Mouse (Mus musculus): ENCODE results near the gene Dnah9.

Dnah9 gene

DNA sequence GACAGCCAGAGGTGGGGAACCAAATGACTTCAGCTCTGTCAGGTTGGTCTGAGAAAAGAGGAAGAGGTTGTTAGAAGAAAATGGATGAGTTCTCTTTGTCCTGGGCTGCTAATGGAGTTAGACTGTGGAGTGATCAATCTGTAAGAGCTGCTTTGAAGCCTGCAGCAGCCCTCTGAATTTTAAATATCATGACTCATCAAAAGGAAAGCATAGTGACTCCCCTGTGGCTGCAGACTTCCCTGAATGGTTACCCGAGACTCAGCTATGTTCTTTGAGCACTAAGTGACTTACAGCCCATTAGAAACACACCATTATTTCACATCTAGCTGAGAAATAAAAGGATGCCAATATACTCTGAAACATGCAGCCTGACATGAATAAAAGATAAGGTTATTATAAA is 240.4 kb downstream of the Dnah9 start:
- DNase-seq (ENCODE audit: low read depth, low spot score), result no peak

DNA sequence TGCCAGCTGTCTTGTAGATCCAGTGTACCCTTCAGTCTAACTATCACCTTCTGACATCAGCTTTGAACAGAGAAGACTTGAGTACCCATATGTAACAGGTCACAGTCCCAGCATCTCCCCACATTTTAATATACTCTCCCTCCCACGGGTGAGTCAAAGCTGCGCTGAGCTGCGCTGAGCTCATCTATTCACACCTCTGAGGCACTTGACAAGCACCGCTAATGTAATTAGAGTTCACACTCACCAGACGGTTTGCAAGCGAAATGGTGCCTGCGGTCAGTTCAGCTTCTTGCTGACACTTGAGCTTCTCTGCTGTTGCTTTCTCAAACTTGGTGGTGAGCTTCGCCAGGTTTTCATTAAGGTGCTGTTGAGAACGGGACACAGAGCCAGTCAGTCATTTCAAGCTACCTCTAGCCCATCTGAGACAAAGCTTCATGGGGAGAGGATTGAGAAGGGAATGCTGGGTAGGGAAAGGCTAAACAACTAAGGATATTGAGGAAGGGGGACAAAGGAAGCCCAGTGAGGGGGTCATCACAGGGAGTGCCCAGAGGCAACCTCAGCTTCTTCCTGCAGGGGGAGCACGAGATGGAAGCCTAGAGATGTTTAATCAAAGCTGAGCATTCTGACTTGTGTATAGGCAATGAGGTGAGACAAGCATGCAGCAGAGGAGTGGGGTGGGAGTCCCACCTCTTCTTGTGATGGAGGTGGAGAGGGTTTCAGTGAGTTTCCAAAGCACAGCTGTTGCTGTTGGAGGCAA is 249.7 kb downstream of the Dnah9 start:
- no peak for DNase-seq (ENCODE audit: low read depth, low spot score)

DNA sequence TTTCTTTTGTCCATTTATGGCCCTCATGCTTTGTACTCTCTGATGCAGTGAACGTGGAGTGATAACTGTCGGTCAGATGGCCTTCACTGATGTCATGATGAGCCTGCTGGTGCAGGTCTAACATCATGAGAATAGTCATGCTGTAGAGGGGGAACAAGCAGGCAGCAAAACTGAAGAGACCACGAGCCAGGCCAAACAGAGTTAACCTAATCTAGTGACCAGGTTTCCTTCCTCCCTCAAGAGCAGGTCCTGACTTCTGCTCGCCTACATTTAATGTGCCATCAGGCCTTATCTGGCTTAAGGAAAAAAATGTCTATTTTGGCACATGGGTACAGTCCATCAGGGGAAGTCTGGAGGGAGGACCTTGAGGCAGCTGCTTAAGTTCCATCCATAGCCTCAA is 259.2 kb downstream of the Dnah9 start:
- DNase-seq (ENCODE audit: low read depth, low spot score), result no peak

DNA sequence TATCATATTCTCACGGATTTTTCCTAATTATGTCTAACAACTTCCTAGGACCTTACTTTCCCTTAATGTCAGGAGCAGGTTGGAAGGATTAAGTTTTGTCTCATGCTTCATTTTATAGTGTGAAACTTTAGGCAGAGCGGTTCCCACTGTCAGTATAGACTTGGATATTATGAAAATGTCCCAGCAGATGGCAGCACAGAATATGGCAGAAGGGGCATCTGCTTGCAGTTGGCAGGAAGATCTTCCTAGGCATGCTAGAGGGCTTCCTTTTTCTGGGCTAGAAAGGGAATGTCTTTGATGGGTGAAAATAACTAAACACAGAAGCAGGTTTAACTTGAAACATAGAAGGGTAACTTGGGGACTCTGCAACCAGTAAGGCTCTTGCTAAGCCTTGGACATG is 262.9 kb downstream of the Dnah9 start:
- DNase-seq (ENCODE audit: low read depth, low spot score), result no peak

DNA sequence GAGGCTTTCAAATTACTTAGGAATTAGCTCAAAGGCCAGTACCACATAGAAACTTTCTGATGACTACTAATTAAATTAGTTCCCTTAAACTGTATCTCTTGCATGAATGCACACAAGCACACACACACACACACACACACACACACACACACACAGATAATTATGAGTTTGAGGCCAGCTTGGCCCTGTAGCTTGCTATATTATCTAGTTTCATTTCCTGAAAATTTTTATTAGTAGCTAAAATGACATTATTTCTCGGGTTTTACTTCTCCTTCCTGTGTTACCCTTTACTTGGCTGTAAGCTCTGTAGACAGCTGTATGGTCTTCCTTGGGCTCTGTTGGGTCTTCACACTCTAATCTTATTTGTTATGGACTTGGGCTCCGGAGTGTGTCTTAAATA is 264.4 kb downstream of the Dnah9 start:
- no peak for DNase-seq (ENCODE audit: low read depth, low spot score)

DNA sequence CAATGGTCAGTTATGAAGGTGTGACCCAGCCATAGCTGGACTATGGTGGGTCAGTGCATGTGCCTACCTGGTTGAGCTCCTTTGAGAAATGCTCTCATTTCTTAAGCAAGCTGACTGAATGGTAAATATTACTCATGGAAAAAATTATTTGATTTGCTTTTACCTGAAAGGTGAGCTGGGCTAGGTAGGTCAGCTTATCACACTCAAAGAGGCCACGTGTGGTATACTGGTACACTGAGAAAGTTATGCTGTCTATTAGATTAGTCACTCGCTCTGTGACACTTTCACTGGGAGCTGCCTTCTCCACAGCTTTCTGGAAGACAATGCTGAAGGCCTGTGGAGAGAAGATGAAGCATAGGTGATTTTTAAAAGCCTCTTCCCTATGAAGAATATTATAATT is 286.9 kb downstream of the Dnah9 start:
- DNase-seq (ENCODE audit: low read depth, low spot score), result no peak

DNA sequence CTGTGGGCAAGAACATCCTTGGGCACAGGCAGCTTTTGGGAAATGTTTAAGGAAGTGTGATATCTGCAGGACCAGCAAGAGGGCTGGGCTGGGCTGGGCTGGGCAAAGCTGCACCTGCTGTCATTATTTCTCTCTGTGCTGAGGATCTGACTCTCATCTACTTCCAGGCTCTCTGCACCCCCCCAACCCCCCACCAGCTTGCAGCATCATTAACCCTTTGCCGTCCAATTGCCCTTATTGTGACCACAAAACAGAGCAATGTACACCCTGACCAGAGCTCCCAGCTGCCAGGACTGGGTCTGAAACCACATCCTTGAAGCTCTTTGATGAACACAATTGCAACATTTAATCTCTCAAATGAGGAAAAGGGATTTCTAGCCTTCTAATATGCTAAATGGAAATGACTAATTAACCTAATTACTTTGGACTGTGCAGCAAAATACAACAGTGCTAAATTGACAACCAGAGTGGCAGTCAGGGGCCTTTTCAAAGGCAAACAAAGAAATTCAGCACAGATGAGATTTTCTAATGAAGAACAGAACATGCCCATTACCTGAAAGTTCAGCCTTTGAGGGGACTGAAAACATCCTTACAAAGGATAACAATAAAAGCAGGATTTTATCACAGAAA is 291.1 kb downstream of the Dnah9 start:
- DNase-seq (ENCODE audit: low read depth, low spot score), result no peak

DNA sequence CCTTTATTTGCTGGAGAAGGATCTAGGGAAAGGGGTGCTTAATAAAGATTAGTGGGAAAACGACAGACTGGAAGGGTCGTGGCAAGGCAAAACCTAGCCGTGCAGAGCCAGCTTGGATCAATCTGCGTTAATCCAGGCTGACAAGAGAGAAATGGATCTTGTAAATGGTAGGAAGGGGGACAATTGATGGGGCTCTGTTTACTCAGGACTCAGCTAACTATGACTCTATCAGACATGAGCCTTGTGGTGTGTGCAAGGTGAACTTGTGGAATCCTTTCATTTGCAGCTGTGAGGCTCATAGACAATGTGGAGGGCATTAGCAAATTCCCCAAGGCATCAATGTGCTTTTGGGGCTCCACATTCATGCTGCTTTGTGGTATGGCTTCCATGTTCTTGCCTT is 306.9 kb downstream of the Dnah9 start:
- DNase-seq (ENCODE audit: low read depth, low spot score), result no peak

DNA sequence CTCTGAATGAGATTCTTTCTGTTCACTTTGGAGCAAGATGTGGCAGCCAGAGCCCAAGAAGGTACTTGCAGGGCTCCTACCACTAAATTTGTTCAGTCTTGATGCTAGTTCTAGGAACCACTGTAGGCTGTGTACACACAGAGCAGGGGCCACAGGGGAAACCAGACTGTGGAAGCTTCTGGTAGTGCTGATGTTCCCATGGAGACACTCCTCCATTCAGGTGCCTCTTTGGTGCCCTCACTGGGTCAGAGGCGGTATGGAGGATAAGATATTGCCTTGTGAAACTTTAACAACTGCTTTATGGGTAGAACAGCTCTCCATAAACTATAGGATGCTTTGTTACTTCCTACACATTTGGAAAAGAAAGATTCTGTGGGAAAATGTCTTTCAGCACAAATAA is 316.3 kb downstream of the Dnah9 start:
- peak; percentile 7 for DNase-seq (ENCODE audit: low read depth, low spot score)

DNA sequence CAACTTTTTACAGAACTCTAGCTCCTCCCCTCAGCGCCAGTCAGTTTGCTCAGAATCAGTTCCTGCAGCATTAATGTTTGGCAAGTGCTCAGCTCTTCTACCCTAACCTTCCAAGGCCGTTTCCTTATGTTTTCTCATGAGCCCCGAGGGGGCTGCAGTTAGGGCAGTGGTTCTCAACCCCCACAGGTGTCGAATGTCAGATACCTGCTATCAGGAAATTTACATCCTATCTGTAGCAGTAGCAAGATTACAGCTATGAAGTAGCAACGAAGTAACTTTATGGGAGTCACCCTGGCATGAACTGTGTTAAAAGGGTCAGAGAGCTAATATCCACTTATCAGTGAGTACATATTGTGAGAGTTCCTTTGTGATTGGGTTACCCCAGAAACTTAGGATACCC is 321.9 kb downstream of the Dnah9 start:
- no peak for DNase-seq (ENCODE audit: low read depth, low spot score)

DNA sequence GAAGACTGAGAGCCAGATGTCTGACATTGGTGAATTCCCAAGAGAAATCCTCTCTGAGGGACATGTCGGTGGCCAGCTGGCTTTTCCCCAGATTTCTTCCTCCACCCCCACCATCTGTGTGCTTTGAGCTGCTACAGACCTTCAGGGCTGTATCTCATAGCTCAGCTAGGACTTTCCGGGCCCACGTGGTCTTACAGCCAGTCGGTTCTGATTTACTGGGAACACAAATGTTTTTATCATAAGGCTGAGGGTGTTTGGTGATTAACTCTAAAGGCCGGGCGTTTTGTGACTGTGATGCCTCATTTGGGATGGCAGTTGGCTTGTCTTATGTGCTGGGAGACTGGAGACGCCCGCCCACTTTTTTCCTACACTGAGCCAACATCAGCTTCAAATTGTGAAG is 329.4 kb downstream of the Dnah9 start:
- DNase-seq (ENCODE audit: low read depth, low spot score), result no peak

DNA sequence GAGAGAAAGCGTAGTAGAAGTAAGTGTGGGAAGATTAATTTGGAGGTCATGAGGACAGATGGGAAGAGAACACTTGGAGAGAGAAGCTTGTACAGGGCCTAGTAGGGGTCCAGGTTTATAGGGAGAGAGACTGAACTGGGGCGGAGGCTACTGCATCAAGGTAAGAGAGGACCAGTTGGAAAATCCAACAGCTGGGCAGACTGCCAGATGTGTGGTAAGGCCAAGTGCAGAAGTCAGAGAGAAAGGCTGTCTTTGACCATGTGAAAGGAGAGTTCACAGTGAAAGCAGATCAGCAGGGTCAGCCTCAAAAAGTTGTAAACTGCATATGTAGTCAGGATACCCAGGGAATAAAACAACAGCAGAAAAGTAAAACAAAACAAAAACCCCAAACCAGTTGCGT is 343.8 kb downstream of the Dnah9 start:
- DNase-seq (ENCODE audit: low read depth, low spot score), result no peak

DNA sequence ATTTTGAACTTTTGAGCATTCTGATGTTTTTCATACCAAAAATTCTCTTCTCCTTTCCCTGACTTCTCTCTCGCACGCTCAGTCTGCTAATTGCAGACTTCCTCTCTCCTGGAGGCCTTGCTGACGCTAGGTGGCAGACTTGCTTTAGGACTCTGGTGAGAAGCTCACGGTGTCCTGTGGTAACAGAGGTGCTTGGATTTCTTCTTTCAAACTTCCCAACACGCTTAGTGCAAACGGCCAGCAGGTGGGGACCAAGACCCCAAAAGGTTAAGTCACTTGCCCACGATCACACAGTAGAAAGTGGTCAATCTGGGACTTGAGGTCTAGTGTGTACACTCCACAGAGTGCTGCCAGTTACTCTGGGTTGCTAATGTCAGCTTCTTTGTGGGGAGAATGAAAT is 347.5 kb downstream of the Dnah9 start:
- peak; percentile 20 for DNase-seq (ENCODE audit: low read depth, low spot score)

DNA sequence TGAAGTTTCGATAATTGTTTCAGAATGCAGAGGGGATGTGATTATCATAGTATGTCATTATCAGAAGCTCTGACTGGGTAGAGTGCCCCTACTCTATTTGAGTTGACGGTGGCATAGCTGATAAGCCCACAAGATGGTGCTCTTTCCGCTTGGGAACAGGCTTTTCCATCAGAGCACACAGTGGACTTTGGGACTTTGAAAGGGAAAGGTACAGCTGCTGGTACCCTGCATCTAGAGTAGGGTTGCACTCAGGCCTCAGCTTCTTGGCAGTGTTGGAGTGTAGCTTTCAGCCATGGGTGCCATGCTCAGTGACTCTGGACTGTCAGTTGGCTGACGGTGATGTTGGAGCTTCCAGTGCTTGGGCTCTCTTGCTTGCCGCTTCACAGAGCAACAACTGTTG is 348.1 kb downstream of the Dnah9 start:
- no peak for DNase-seq (ENCODE audit: low read depth, low spot score)

DNA sequence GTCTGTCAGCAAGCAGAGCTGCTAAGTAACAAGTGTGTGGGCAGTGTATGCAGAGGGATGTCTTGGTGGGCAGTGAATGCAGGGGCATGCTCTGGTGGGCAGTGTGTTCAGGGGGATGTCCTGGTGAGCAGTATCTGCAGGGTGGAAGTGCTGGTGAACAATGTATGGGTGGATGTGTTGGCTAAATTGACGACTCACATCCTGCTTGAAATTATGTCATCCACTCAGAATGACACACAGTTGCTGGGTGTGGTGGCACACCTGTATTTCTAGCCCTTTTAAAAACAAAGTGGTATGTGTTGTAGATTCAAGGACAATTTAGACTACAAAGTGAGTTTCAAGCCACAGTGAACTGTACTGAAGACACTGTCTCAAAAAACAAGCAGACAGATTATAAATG is 350.2 kb downstream of the Dnah9 start:
- no peak for DNase-seq (ENCODE audit: low read depth, low spot score)

DNA sequence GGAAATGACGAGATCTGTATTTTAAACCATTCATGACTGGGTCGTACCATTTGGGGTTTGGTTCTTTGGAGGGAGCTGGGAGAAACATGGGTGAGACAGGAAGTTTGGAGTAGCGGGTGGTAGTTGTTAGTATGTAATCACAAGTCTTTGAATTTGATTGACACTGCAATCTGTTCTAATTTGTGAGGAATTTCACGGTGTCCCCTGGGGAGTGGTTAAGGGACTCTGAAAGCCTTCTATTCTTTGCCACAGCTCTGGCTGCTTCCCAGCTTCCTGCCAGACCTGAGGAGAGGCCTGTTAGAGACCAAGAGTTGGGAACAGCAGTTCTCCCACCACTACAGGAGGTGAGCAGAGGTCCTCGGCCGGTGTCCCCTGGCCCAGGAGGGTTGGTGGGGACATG is 352.1 kb downstream of the Dnah9 start:
- DNase-seq (ENCODE audit: low read depth, low spot score), result no peak

DNA sequence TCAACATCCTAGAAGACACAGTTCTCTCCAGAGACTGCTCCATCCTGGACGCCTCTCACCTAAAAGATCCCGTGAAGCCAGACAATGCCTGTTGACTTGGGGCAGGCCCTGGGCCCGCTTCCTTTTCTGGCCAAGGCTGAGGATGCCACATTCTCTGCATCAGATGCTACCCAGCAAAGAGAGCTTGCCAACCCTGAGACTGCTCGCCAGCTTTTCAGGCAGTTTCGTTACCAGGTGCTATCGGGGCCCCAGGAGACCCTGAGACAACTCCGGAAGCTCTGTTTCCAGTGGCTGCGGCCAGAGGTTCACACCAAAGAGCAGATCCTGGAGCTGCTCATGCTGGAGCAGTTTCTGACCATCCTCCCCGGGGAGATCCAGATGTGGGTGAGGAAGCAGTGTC is 354.0 kb downstream of the Dnah9 start:
- DNase-seq (ENCODE audit: low read depth, low spot score), result no peak

DNA sequence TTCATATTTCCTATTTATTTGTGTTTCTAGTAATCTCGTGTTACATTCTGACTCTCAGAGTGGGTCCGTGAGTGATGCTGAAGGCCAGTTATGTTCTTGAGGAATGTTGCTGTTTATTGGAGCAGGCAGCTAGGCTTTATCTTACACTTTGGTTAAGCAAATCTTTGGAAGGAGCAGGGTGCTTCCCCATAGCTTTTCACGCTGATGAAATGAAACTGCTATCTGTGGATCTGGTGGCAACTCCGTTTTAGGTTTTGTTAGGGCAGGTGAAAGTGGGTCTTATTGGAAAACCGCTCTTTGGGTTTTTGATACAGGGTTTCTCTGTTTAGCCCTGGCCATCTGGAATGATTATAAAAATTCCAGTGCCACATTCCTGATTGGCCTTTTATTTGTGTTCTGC is 356.3 kb downstream of the Dnah9 start:
- DNase-seq (ENCODE audit: low read depth, low spot score), result no peak

DNA sequence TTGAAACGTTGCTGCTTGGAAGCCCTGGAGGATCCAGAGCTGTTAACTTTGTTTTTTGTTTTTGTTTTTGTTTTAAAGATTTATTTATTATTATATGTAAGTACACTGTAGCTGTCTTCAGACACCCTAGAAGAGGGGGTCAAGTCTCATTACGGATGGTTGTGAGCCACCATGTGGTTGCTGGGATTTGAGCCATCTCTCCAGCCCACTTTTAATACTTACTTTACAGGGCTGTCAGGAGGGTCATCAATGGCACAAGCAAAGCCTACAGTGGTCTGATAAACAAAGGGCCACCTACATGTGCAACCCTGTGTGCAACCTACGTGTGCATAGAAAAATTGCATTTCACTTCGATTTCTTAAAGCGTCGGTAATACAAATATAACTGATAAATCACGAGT is 360.8 kb downstream of the Dnah9 start:
- no peak for DNase-seq (ENCODE audit: low read depth, low spot score)

DNA sequence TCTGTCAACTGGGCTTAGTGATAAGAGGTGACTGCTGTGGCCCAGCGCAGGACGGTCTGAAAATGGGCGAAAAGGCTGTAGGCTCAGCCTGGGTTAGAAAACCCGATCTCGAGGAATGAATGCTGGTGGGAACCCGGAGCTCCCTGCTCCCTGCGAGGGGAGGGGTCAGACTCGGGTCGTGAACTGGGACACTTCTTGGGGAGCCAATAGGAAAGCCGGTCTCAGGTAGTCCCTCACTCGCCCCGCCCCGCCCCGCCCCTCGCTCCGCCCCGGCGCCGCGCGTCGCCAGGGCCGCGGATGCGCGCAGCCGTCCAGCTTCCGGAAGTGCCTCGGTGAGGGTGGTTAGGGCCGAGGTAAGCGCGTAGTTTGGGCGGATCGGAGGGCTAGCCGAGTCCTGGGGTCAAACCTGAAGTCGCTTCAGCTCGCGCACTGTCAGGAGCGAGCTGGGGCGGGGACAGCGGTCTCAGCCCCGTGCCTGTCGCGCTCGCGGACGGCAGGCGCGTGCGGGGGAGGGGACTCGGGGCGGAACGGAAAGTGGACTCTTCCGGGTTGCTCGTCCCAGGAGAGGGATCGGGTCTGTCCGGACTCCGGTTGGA is 361.3 kb downstream of the Dnah9 start, which contains the start of gene Zkscan6:
Zkscan6 (plus strand) TSS at position 267 of the 596 bp plus-strand sequence.
- peak; percentile 94 for DNase-seq (ENCODE audit: low read depth, low spot score)

DNA sequence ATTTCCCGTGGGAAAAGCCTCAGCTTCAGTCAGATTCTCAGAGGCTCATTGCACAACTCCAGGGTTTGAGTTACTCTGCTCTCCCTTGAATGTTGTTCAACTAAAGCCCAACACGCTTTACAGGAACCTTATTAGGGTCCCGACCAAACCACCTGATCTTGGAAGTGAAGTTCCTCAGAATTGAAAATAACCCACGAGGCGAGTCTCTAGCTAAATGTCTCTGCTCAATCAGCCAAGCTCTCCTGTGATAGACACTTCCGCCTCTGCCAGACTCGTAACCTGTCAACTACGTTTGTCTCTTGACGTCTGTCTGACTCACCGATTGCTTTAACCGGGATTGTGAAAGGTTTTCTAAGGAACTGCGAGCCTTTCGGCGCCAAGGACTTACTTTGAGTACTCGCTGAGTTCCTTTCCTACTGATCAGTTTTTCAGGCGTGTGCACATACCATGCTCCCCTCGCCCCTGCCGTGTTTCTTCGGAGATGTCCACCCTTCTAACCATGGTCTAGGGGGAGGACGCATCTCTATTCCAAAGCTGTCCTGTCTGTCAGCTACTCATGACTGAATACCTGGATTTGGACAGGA is 361.9 kb downstream of the Dnah9 start:
- peak; percentile 79 for DNase-seq (ENCODE audit: low read depth, low spot score)

DNA sequence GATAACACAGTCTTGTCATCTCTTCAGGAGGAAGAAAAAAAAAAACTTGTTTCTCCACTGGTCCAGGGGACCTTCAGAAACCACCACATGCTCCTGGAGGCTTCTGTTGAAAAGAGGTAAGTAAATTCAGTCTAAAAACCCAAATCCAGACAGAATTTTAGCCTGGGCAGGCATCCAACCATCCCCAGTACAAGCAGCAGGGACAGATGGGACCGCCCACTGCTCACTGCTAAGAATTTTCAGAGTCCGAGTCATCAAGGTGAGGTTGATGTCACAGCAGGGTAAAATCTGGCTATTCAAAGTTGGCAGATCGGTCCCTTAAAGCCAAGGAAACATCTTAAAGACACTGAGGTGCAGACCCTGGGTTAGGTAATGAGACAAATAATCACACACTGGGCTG is 366.5 kb downstream of the Dnah9 start:
- DNase-seq (ENCODE audit: low read depth, low spot score), result no peak

DNA sequence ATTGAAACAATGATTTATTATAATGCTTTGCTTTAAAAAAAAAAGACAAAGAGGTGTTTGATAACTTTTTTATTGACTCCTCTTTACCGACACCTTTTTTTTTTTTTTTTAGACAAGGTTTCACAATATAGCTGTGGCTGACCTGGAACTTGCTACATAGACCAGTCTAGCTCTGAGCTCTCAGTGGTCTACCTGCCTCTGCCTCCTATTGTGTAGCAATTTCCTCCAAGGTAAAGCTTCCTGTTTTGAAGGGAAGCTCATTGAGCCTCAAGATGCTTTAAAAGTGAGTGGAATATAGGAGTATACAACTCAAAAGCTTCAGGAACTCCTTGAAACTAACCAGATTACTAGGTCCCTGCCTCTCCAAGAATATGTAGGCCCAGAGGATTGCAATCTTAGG is 372.5 kb downstream of the Dnah9 start:
- DNase-seq (ENCODE audit: low read depth, low spot score), result no peak
